Mouse (Mus musculus) E14TG2a.4 (cell line): ENCODE measurements around the gene Pxmp4.

Source experiments
- H3K27me3 ChIP-seq: 2 replicates; pipeline ENCODE4 v1.6.1; 2014; ENCODE audit warnings: low read length, control low read depth; ENCODE audit not compliant: insufficient read depth
- H3K36me3 ChIP-seq: 2 replicates; pipeline ENCODE4 v1.6.1; 2014; ENCODE audit warnings: low read length, control low read depth; ENCODE audit not compliant: insufficient read depth
- H3K4me1 ChIP-seq: replicated peaks from 2 replicates; pipeline ENCODE4 v1.6.1; 2014; ENCODE audit warnings: low read depth, low read length, control low read depth
- H3K4me3 ChIP-seq: replicated peaks from 2 replicates; pipeline ENCODE4 v1.5.1; 2014; ENCODE audit warnings: mild to moderate bottlenecking, low read length
- H3K9me3 ChIP-seq: 2 replicates; pipeline ENCODE4 v1.6.1; 2014; ENCODE audit warnings: low read length, control low read depth
- CTCF ChIP-seq: conservative IDR thresholded peaks from 2 replicates; pipeline ENCODE4 v1.5.1; 2014; ENCODE audit warnings: low read length
- NANOG ChIP-seq: IDR thresholded peaks from 2 replicates; pipeline ENCODE4 v1.6.1; 2014; ENCODE audit warnings: borderline replicate concordance, low read length, mixed read lengths
- POU5F1 ChIP-seq: IDR thresholded peaks from 2 replicates; pipeline ENCODE4 v1.6.1; 2014; ENCODE audit warnings: low read length, borderline replicate concordance

Gene Pxmp4

DNA sequence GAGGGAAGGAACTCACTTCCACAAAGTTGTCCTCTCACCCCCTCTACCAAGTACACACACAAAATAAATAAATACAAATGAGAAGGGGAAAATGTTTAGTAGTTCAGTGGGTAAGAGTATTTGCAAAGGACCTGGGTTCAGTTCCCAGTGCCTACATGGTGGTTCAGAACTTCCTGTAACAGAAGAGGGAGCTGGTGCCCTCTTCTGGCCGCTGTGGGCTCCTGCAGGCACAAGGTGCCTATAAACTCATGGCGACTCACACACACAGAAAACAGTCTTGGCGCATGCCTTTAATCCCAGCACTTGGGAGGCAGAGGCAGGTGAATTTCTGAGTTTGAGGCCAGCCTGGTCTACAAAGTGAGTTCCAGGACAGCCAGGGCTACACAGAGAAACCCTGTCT, 35.0 kb upstream of the Pxmp4 start:
- Histone ChIP-seq H3K4me3 (no peak overlapping the region), H3K9me3 (no peaks in the 10 kb centered on the region), H3K4me1 (no peaks in the 10 kb centered on the region), H3K36me3 (peaks cover 82% of the 10 kb centered on the region), H3K27me3 (no peaks in the 10 kb centered on the region)
- TF ChIP-seq CTCF (peak; percentile 64), NANOG (no peak)

DNA sequence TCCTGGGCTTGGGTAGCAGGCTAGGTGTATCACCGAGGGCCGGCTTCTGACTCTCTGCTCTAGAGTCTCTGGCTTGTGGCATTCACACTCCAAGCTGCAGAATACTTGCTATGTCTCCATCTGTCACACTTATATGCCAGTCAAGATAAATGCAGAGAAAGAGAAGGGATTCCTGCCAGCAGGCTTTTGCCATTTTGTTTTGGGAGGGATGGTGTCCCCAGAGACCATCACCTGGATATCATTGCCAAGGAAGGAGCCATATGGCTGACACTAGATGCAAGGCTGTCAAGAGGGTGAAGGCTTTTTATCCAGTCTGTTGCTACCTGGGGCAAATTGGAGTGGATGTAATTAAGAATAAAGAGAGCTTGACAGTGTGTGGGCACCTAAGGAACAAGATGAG, 32.3 kb upstream of the Pxmp4 start:
- H3K27me3 ChIP-seq = no peaks in the 10 kb centered on the region
- H3K9me3 ChIP-seq = no peaks in the 10 kb centered on the region
- peaks cover 79% of the 10 kb centered on the region for H3K36me3 ChIP-seq
- no peak for TF ChIP-seq CTCF
- TF ChIP-seq POU5F1 = no peak
- TF ChIP-seq NANOG = no peak
- no peak overlapping the region for H3K4me3 ChIP-seq
- peaks cover 6% of the 10 kb centered on the region for H3K4me1 ChIP-seq

GRCm38 (mm10) chr2:154633876-154634644, 30.6 kb upstream of the Pxmp4 start:
- Histone ChIP-seq H3K4me3 (no peak overlapping the region), H3K27me3 (no peaks in the 10 kb centered on the region), H3K4me1 (peaks cover 6% of the 10 kb centered on the region), H3K36me3 (peaks cover 78% of the 10 kb centered on the region), H3K9me3 (no peaks in the 10 kb centered on the region)
- no peak for TF ChIP-seq NANOG
- TF ChIP-seq POU5F1 = no peak
- TF ChIP-seq CTCF = no peak

GRCm38 (mm10) chr2:154633039-154633742, 29.7 kb upstream of the Pxmp4 start:
- Histone ChIP-seq H3K4me3 (no peak overlapping the region), H3K36me3 (peaks cover 78% of the 10 kb centered on the region), H3K4me1 (peaks cover 6% of the 10 kb centered on the region), H3K9me3 (no peaks in the 10 kb centered on the region), H3K27me3 (no peaks in the 10 kb centered on the region)
- no peak for TF ChIP-seq POU5F1
- TF ChIP-seq NANOG = no peak
- TF ChIP-seq CTCF = no peak

- Histone ChIP-seq H3K4me3 (no peak overlapping the region), H3K27me3 (no peaks in the 10 kb centered on the region), H3K36me3 (peaks cover 73% of the 10 kb centered on the region), H3K4me1 (peaks cover 10% of the 10 kb centered on the region), H3K9me3 (no peaks in the 10 kb centered on the region)
- TF ChIP-seq NANOG (no peak), CTCF (no peak)
Measured at GRCm38 (mm10) chr2:154632203-154632780, 28.8 kb upstream of the Pxmp4 start.

DNA sequence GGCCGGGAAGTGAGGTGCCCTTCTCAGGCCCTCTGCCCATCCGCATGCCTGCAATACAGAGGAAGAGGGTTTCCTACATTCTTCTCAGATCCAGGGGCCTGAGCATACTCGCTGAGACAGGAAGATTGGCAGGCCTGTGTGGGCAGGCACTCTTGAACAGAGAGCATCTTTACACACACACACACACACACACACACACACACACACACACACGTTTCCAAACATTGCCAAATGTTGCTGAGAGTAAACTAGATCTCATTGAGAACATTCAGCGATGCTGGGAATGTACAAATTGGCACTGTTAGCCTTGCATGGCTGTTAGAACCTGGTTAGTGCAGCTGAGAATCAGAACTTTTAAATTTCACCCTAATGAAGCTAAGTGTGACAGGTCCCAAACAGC, 27.0 kb upstream of the Pxmp4 start:
- Histone ChIP-seq H3K4me1 (peaks cover 10% of the 10 kb centered on the region), H3K4me3 (no peak overlapping the region), H3K9me3 (no peaks in the 10 kb centered on the region), H3K36me3 (peaks cover 74% of the 10 kb centered on the region), H3K27me3 (no peaks in the 10 kb centered on the region)
- TF ChIP-seq NANOG (no peak), CTCF (no peak), POU5F1 (no peak)

- H3K9me3 ChIP-seq = no peaks in the 10 kb centered on the region
- H3K4me1 ChIP-seq = peaks cover 13% of the 10 kb centered on the region
- H3K27me3 ChIP-seq = no peaks in the 10 kb centered on the region
- TF ChIP-seq CTCF (peak; percentile 55), NANOG (no peak)
- peaks cover 65% of the 10 kb centered on the region for H3K36me3 ChIP-seq
- H3K4me3 ChIP-seq = no peak overlapping the region
Measured at GRCm38 (mm10) chr2:154624137-154624536, 20.6 kb upstream of the Pxmp4 start.

GRCm38 (mm10) chr2:154621684-154622083, 18.2 kb upstream of the Pxmp4 start:
- Histone ChIP-seq H3K36me3 (peaks cover 54% of the 10 kb centered on the region), H3K27me3 (no peaks in the 10 kb centered on the region), H3K4me1 (peaks cover 13% of the 10 kb centered on the region), H3K9me3 (no peaks in the 10 kb centered on the region), H3K4me3 (no peak overlapping the region)
- TF ChIP-seq POU5F1 = no peak
- TF ChIP-seq CTCF = no peak
